Mouse (Mus musculus) forebrain, embryonic 12.5 days (tissue): ENCODE results near the gene Stradb. TPM values are rescaled to one million over a fixed set of nuclear protein-coding genes. Genes with fewer than 3 reads are reported as not detected.
"Not testable (repeated sequence)": the region's sequence is repeated elsewhere in the genome, so short reads cannot be mapped to it uniquely, and the experiment has no call there.

ENCODE experiments used
- ATAC-seq: fragments of 200-750 bp; cut with Nextera tagmentation; 2 replicates; pipeline ENCODE4 v1.8.0; 2017; ENCODE audit warnings: moderate TSS enrichment; ENCODE audit not compliant: low FRiP score
- H3K27ac ChIP-seq: fragments of 300-500 bp; sonication (generic); 2 replicates; pipeline ENCODE4 v1.5.1; 2016; ENCODE audit warnings: mild to moderate bottlenecking
- H3K27me3 ChIP-seq: fragments of 300-500 bp; sonication (generic); 2 replicates; pipeline ENCODE4 v1.6.1; 2016; ENCODE audit warnings: mild to moderate bottlenecking
- H3K36me3 ChIP-seq: fragments of 300-500 bp; sonication (generic); replicated peaks from 2 replicates; pipeline ENCODE4 v1.6.1; 2016; ENCODE audit warnings: mild to moderate bottlenecking
- H3K4me1 ChIP-seq: fragments of 300-500 bp; sonication (generic); 2 replicates; pipeline ENCODE4 v1.6.1; 2016
- H3K4me2 ChIP-seq: fragments of 300-500 bp; sonication (generic); 2 replicates; pipeline ENCODE4 v1.6.1; 2016; ENCODE audit warnings: mild to moderate bottlenecking, moderate library complexity
- H3K4me3 ChIP-seq: fragments of 300-500 bp; sonication (generic); replicated peaks from 2 replicates; pipeline ENCODE4 v1.5.1; 2016; ENCODE audit warnings: mild to moderate bottlenecking
- H3K9ac ChIP-seq: fragments of 300-500 bp; sonication (generic); 2 replicates; pipeline ENCODE4 v1.6.1; 2016; ENCODE audit warnings: mild to moderate bottlenecking
- H3K9me3 ChIP-seq: fragments of 300-500 bp; sonication (generic); 2 replicates; pipeline ENCODE4 v1.6.1; 2016
- WGBS: fragments of 180-500 bp; shearing (Covaris S2); methylation state at CpG from one replicate; pipeline ENCODE4 v1.1.7; 2016; 5-methylcytosine and 5-hydroxymethylcytosine counted together
- polyA plus RNA-seq: library from polyadenylated mRNA; unstranded; fragments of >200 nt; fragmentation: Nextera tagmentation; extraction: Ambion mirVana; gene quantifications from 2 replicates; pipeline ENCODE4 v1.2.1, GENCODE M21; 2016

Stradb gene
- polyA plus RNA-seq, 1 experiment from 2014 or later: 40.2 TPM

DNA sequence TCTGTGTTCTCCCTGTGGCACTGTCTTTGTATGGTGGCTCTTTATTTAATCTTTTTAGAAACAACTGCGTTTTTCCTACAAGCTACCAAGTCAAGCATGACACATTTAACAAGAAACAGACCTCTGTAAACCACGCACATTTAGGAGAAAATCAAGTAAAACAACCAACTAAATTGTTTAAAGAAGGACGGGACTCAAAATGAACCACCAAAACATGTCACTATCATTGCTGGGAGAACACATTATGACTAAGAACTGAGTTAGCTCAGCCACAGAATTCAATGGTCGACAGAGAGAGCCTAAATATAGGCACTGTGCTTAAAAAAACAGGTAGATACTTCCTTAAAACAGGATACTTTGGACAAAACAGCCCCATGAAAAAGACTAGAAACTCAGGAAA lies 20.3 kb upstream of the Stradb start:
- H3K27ac ChIP-seq: no peak overlapping the region
- ATAC-seq: no peak

DNA sequence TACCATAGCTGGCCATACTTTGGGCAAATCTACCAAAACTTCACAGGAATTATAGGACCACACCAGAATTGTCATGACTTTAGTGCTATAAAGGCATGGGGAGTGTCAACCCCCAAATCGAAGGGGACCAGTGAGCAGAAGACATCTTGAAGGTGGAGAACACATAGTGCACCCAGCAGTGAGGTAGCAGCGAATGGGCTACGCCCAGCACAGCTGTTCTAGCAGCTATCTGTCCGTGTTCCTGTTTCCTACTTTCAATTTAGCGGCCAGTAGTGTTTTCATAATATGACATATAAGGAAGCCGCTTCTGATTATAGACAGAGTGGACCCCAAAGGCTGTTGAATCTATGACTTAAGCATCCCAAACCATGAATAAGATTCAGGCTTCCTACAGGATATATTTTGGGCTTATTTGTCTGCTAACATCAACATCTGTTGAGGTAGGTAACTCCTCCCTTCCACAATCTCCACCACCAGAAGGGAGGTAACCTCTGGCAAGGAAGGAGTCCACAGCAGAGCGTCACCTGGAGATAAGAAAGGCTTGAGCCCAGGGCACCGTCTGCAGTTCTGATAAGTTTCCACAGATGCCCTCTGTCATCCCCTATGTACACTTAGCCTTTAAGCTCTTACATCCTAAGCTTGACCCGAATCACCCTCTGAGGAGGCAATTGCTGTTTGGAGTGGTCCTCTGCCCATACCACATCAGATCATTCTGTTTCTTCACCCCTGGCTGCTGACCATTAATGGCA lies 19.5 kb upstream of the Stradb start:
- H3K4me2 ChIP-seq: no peak overlapping the region
- WGBS: 92% methylated on average over 9 of the region's 9 CpGs
- H3K4me1 ChIP-seq: peaks cover 27% of the 10 kb centered on the region
- H3K27ac ChIP-seq: no peak overlapping the region
- no peaks in the 10 kb centered on the region for H3K36me3 ChIP-seq
- no peaks in the 10 kb centered on the region for H3K9me3 ChIP-seq
- no peaks in the 10 kb centered on the region for H3K27me3 ChIP-seq
- H3K9ac ChIP-seq: no peak overlapping the region
- no peak for ATAC-seq
- no peak overlapping the region for H3K4me3 ChIP-seq

More for the DNA sequence above, 20.3 kb upstream of the Stradb start:
- Histone ChIP-seq H3K4me2 (no peak overlapping the region), H3K4me3 (no peak overlapping the region), H3K27me3 (no peaks in the 10 kb centered on the region), H3K36me3 (no peaks in the 10 kb centered on the region), H3K9ac (no peak overlapping the region), H3K4me1 (peaks cover 21% of the 10 kb centered on the region), H3K9me3 (no peaks in the 10 kb centered on the region)
- 47% methylated on average over 4 of the region's 4 CpGs for WGBS

DNA sequence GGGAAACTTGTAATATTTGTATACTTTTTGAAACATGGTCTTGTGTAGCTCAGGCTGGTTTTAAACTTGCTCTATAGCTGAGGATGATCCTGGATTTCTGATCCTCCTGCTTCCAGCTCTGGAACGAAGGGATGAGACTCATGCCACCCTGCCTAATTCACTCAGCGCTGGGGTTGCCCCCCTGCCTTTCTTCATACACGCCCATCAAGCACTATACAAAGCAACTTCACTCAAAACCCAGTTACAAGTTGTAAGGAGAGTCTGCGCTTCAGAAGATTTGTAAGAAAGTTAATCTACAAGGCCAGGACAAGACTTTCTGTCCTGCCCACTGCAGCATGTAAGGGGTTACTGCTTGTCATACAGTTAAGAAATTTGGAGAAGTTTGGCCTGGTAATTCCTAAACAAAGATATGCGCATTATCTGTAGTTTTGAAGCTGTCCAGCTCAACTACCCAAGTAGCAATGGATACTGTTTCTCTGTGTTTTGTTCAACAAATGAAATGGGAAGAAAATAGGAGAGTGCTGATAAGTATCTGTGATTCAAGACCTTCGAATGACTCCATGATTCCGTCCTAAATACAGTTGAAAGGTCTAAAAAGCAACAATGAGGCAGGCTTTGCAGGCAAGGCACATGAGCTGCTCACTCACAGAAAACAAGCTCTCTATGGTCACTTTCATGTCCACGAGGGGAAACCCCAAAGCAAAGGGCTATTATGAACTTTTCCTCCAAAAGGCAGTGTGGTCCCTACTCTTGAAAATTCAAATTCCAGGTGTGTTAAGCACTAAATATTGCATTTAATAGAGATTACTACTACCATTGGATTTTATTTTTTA lies 18.5 kb upstream of the Stradb start:
- WGBS: 78% methylated on average over 8 of the region's 8 CpGs
- no peaks in the 10 kb centered on the region for H3K27me3 ChIP-seq
- H3K9ac ChIP-seq: no peak overlapping the region
- no peak overlapping the region for H3K4me3 ChIP-seq
- H3K4me1 ChIP-seq: peaks cover 27% of the 10 kb centered on the region
- ATAC-seq: no peak
- no peak overlapping the region for H3K27ac ChIP-seq
- H3K9me3 ChIP-seq: no peaks in the 10 kb centered on the region
- no peaks in the 10 kb centered on the region for H3K36me3 ChIP-seq
- no peak overlapping the region for H3K4me2 ChIP-seq

DNA sequence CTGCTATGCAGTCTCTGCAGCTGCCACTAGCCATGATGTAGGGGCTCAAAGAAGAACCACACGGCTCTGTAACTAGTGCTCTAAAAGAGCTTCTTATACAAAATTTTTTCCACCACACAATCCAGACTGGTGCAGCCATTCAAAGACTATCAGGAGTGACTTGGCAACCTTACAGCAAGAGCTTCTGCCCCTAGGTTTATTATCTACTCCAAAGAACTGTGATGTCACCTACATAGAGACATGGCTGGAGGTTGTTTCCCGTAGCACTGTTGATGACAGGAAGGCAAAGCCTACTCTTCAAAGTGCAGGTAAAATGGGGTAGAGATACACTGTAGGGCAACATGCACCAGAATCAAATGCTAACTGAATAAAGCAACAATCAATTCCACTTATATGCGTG lies 17.6 kb upstream of the Stradb start:
- no peaks in the 10 kb centered on the region for H3K9me3 ChIP-seq
- no peaks in the 10 kb centered on the region for H3K27me3 ChIP-seq
- H3K4me3 ChIP-seq: no peak overlapping the region
- whole genome bisulfite sequencing: 84% methylated on average over 3 of the region's 3 CpGs
- no peak overlapping the region for H3K4me2 ChIP-seq
- ATAC-seq: no peak
- H3K9ac ChIP-seq: no peak overlapping the region
- H3K27ac ChIP-seq: no peak overlapping the region
- H3K36me3 ChIP-seq: no peaks in the 10 kb centered on the region
- H3K4me1 ChIP-seq: peaks cover 27% of the 10 kb centered on the region

DNA sequence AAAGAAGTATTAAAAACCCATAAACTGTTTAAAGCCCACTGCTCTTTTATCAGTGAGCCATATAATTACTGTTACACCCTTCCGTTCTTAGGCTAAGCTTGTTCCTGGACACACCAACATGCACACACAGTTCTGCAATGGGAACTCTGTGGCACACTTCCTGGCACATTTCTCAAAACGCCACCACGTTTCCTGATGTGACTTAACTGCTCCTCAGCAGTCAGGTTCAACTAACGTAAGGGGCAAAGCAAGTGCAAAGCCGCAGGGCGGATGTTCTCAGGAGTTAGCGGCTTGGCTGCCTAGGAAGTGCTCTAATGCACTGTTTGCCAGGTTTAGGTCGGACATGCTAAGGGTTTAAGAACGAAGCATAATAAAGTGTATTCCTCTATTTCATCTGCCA lies 17.1 kb upstream of the Stradb start:
- H3K27me3 ChIP-seq: no peaks in the 10 kb centered on the region
- no peak for ATAC-seq
- 87% methylated on average over 9 of the region's 9 CpGs for WGBS

DNA sequence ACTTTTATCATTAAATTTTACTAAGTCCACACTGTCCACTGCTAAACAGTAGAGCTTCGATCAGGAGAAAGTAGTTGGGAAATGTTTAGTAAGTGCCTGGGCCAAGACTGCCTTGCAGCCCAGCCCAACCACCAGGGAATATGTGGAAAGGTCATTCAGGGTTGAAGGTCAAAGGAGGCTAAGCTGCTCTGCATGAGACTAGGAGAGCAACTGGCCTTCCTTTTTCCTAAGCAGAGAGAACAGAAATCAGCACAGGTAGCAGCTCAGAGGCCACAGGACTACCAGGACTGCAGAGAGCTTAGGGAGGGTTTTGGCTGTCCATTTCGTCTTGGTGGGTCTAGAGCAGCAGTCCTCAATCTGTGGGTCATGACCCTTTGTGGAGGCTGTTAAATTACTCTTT lies 15.4 kb upstream of the Stradb start:
- Histone ChIP-seq H3K27ac (no peak overlapping the region), H3K9me3 (no peaks in the 10 kb centered on the region), H3K4me2 (no peak overlapping the region), H3K36me3 (no peaks in the 10 kb centered on the region), H3K4me1 (peaks cover 17% of the 10 kb centered on the region), H3K4me3 (no peak overlapping the region), H3K27me3 (no peaks in the 10 kb centered on the region), H3K9ac (no peak overlapping the region)
- no peak for ATAC-seq
- WGBS: 62% methylated on average over 2 of the region's 2 CpGs

More for the DNA sequence above, 17.1 kb upstream of the Stradb start:
- Histone ChIP-seq H3K4me3 (no peak overlapping the region), H3K9ac (no peak overlapping the region), H3K9me3 (no peaks in the 10 kb centered on the region), H3K4me1 (peaks cover 27% of the 10 kb centered on the region), H3K4me2 (no peak overlapping the region), H3K27ac (no peak overlapping the region), H3K36me3 (no peaks in the 10 kb centered on the region)

DNA sequence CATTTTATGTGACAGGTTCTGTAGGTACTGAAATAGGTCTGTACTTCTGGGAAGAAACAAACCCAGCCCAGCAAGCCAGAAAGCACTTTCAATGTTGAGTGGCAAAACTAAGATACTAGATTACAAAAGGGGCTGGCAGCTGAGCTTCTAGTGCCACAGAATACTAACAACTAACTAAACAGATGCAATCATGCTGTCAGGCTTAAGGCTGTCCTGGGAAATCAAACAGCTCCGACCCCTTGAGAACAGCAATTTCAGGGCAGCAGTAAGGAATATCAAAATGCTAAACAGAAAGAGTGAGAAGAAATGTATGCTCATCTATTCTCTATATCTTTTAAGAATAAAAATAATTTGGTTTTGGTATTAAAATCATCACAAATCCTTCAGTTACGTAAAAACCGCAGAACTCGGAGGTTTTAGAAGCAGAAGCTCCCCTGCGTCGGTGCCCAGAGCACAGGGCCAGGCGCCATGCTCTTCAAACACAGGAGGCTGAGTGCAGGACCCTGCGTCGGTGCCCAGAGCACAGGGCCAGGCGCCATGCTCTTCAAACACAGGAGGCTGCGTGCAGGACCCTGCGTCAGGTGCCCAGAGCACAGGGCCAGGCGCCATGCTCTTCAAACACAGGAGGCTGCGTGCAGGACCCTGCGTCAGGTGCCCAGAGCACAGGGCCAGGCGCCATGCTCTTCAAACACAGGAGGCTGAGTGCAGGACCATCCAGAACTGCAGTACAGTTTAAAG lies 14.4 kb upstream of the Stradb start:
- H3K9me3 ChIP-seq, ATAC-seq: not testable (repeated sequence)

DNA sequence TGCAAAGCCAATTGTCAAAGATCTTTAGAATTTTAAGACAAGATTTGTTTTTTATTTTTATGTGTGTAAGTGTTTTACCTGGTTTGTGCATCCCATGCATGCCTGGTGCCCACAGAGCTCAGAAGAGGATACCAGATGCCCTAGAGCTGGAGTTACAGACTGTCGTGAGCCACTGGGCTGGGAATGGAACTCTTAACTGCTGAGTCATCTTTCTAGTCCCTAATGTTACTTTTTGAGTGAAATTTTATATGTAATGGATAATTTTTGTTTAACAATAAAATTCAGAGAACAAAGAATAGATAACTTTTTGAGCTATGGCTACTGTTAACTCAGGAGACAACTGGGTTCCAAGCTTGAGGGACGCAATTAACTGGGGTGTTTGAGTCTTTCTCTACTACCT lies 13.6 kb upstream of the Stradb start:
- WGBS: 93% methylated on average over 2 of the region's 2 CpGs
- no peak overlapping the region for H3K9ac ChIP-seq

More for the DNA sequence above, 14.4 kb upstream of the Stradb start:
- H3K4me1 ChIP-seq: peaks cover 16% of the 10 kb centered on the region
- H3K9ac ChIP-seq, H3K36me3 ChIP-seq, H3K27me3 ChIP-seq, H3K27ac ChIP-seq, H3K4me3 ChIP-seq, H3K4me2 ChIP-seq: not testable (repeated sequence)
- WGBS: 86% methylated on average over 16 of the region's 16 CpGs

DNA sequence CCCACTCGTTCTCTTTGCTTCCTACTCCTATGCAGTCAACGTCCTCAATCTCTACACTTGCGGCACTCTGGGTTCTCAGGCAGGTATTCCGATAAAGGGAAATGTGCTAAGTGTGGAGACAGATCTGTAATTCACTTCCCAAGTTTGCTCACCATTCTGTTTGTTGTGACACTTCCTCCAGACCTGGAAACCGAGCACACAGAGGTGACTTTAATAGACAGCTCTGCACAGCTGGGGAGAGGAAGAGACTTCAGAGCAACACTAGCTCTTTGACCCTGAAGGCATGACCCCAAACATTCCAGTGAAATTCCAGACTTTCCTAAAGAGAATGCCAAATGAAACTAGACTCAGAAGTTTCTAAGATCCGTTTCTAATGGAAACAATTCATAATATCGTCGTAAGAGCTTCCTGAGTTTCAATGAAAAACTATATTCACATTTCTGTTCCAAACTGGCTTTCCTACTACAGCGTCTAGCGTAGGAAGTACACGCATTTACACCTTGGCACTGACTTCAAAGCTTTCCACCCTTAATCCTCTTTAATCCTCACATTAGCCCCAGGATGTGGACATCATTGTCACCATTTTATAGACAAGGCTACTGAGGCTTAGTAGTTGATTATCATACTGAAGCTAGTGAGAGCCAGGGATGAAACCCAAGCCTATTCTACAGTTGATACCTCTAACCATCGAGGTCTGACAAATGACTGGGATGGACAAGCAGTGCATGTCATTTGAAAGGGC lies 12.0 kb upstream of the Stradb start:
- Histone ChIP-seq H3K4me3 (no peak overlapping the region), H3K4me1 (peaks cover 16% of the 10 kb centered on the region), H3K4me2 (no peak overlapping the region), H3K27ac (no peak overlapping the region), H3K9ac (no peak overlapping the region), H3K9me3 (no peaks in the 10 kb centered on the region), H3K27me3 (no peaks in the 10 kb centered on the region), H3K36me3 (no peaks in the 10 kb centered on the region)
- 73% methylated on average over 12 of the region's 12 CpGs for WGBS
- ATAC-seq: no peak

More for the DNA sequence above, 13.6 kb upstream of the Stradb start:
- no peak overlapping the region for H3K27ac ChIP-seq
- no peaks in the 10 kb centered on the region for H3K36me3 ChIP-seq
- H3K4me1 ChIP-seq: peaks cover 16% of the 10 kb centered on the region
- H3K4me3 ChIP-seq: no peak overlapping the region
- H3K27me3 ChIP-seq: no peaks in the 10 kb centered on the region
- no peak overlapping the region for H3K4me2 ChIP-seq
- no peaks in the 10 kb centered on the region for H3K9me3 ChIP-seq
- ATAC-seq: no peak

DNA sequence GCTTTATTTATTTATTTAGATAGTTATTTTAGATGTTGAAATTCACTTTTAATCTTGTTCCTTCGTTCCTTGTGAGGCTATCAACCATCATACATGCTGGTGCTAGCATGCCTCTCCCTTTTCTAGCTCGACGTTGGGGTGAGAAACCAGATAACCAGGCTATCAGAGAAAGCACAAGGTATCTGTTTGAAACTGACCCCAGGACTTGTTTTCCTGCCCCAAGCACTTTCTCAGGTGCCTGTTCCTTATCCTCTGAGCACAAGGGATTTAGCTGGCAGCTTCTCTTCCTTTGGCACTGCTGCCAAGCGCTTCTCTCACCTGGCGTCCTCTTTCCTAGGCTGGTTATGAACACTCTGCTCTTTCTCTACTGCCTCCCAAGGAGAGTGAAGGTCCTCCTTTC lies 10.9 kb upstream of the Stradb start:
- Histone ChIP-seq H3K4me3 (no peak overlapping the region), H3K36me3 (no peaks in the 10 kb centered on the region), H3K4me1 (peaks cover 16% of the 10 kb centered on the region), H3K27me3 (no peaks in the 10 kb centered on the region), H3K27ac (no peak overlapping the region), H3K9ac (no peak overlapping the region), H3K4me2 (no peak overlapping the region), H3K9me3 (no peaks in the 10 kb centered on the region)
- no peak for ATAC-seq
- WGBS: 95% methylated on average over 5 of the region's 5 CpGs

DNA sequence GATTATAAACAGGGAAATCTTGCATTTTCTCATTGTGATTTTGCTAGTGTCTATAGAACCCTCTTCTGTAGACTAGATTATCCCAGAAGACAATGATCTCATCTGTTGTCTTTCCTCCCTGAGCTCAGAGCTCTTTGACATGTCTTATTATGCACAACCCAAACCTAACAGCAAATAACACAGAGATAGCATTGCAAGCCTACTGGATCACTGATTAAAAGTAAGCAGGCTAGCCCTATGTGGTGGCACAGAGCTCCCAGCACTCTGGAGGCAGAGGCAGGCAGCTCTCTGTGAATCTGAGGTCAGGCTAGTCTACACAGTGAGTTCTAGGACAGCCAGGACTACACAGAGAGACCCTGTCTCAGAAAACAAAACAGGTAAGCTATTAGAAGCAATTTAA lies 10.5 kb upstream of the Stradb start:
- no peak overlapping the region for H3K4me3 ChIP-seq
- H3K4me2 ChIP-seq: no peak overlapping the region
- H3K27me3 ChIP-seq: no peaks in the 10 kb centered on the region
- H3K36me3 ChIP-seq: no peaks in the 10 kb centered on the region
- no peak for ATAC-seq
- H3K9me3 ChIP-seq: no peaks in the 10 kb centered on the region
- peaks cover 15% of the 10 kb centered on the region for H3K4me1 ChIP-seq
- H3K27ac ChIP-seq: no peak overlapping the region
- H3K9ac ChIP-seq: no peak overlapping the region

DNA sequence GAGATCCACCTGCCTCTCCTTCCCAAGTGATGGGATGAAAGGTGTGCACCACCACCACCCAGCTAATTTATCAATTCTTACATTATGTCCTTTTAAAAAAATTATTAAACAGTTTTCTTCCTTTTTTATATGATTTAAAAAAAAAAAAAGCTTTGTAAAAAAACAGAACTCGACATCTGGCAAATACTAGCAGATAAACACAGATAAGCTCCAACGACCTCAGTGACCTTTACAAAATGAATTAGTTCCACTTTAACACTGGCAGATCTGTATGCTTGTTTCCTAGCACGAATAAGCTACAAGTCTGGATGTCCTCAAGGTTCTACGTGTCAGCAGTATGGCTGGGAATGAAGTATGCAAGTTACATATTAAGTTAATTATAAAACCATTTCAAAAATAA lies 5.8 kb upstream of the Stradb start:
- H3K27ac ChIP-seq: no peak overlapping the region
- ATAC-seq: no peak
- no peaks in the 10 kb centered on the region for H3K27me3 ChIP-seq
- H3K4me1 ChIP-seq: peaks cover 39% of the 10 kb centered on the region
- no peak overlapping the region for H3K4me3 ChIP-seq
- WGBS: 59% methylated on average over 4 of the region's 4 CpGs
- H3K36me3 ChIP-seq: no peaks in the 10 kb centered on the region
- H3K4me2 ChIP-seq: no peak overlapping the region
- H3K9ac ChIP-seq: no peak overlapping the region
- H3K9me3 ChIP-seq: no peaks in the 10 kb centered on the region
